Mouse (Mus musculus) limb, embryonic 13.5 days (tissue): ENCODE measurements around the gene Lrr1. TPM values are rescaled to one million over a fixed set of nuclear protein-coding genes. Genes with fewer than 3 reads are reported as not detected.

Experiments
- ATAC-seq: fragments of 200-750 bp; cut with Nextera tagmentation; 2 replicates; pipeline ENCODE4 v1.8.0; 2017; ENCODE audit warnings: low read depth, moderate number of reproducible peaks, moderate TSS enrichment; ENCODE audit not compliant: low FRiP score
- H3K27ac ChIP-seq: fragments of 300-500 bp; sonication (generic); 2 replicates; pipeline ENCODE4 v1.5.1; 2015; ENCODE audit warnings: inconsistent platforms, mild to moderate bottlenecking, moderate library complexity
- H3K27me3 ChIP-seq: fragments of 300-500 bp; sonication (generic); 2 replicates; pipeline ENCODE4 v1.6.1; 2015; ENCODE audit warnings: mild to moderate bottlenecking, inconsistent platforms
- H3K36me3 ChIP-seq: fragments of 300-500 bp; sonication (generic); 2 replicates; pipeline ENCODE4 v1.6.1; 2015; ENCODE audit warnings: inconsistent platforms, mild to moderate bottlenecking, moderate library complexity
- H3K4me1 ChIP-seq: fragments of 300-500 bp; sonication (generic); 2 replicates; pipeline ENCODE4 v1.6.1; 2015; ENCODE audit warnings: inconsistent platforms
- H3K4me2 ChIP-seq: fragments of 300-500 bp; sonication (generic); replicated peaks from 2 replicates; pipeline ENCODE4 v1.6.1; 2015; ENCODE audit warnings: inconsistent platforms, mild to moderate bottlenecking, moderate library complexity
- H3K4me3 ChIP-seq: fragments of 300-500 bp; sonication (generic); 2 replicates; pipeline ENCODE4 v1.5.1; 2015; ENCODE audit warnings: moderate library complexity, mild to moderate bottlenecking, inconsistent platforms
- H3K9ac ChIP-seq: fragments of 300-500 bp; sonication (generic); 2 replicates; pipeline ENCODE4 v1.6.1; 2015; ENCODE audit warnings: mild to moderate bottlenecking, inconsistent platforms
- H3K9me3 ChIP-seq: fragments of 300-500 bp; sonication (generic); 2 replicates; pipeline ENCODE4 v1.6.1; 2016; ENCODE audit warnings: inconsistent platforms
- WGBS: fragments of 180-500 bp; shearing (Covaris S2); methylation state at CpG from one replicate; pipeline ENCODE4 v1.1.7; 2015; 5-methylcytosine and 5-hydroxymethylcytosine counted together
- polyA plus RNA-seq: library from polyadenylated mRNA; unstranded; fragments of >200 nt; fragmentation: Nextera tagmentation; extraction: Ambion mirVana; gene quantifications from 2 replicates; pipeline ENCODE4 v1.2.1, GENCODE M21; 2015

The Lrr1 gene
- polyA plus RNA-seq, 1 experiment from 2014 or later, result 22.6 TPM

DNA sequence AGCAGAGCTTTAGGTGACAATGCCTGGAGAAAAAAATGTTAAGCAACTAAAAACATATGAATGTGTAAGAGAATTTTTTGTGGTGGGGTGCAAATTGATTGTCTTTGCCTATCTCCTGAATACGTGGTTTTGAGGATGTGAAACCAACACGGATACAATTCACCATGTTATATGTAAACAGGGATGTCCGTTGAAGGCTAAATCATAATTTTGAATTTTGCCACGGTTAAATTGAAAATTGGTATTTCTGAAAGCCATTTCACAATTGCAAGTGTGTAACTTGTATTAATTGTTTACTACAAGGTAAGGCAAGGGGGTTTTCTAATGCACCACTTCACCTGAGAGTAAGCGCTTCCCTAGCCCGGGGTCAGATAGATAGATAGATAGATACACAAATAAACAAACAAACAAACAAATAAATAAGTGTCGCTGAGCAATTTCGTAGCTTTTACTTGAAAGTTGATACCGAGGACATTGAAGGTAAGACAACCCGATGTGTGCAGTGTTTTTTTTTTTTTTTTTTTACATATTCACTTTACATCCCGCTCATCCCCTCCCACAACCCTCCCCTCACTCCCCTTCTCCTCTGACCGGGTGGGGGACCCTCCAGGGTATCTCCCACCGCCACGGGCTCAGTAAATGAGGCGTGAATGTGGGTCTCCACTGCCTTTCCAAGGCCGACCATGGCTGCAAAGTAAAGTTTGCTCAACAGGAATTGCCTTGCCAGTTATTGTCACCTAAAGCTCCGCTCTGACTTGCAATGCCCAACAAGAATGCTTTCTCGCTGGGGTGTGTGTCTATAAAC is 756 bp upstream of the Lrr1 start:
- 10% methylated on average over 18 of the region's 18 CpGs for WGBS
- Histone ChIP-seq H3K9ac (peak overlapping the region; percentile 74), H3K4me1 (peaks cover 17% of the 10 kb centered on the region), H3K4me3 (peak overlapping the region; percentile 86), H3K27me3 (no peaks in the 10 kb centered on the region), H3K4me2 (peak overlapping the region; percentile 94), H3K9me3 (no peaks in the 10 kb centered on the region), H3K36me3 (peaks cover 4% of the 10 kb centered on the region), H3K27ac (peak overlapping the region; percentile 70; the same call in 1 of the 2 replicates)
- peak; percentile 24; the same call in 1 of the 2 replicates for ATAC-seq

DNA sequence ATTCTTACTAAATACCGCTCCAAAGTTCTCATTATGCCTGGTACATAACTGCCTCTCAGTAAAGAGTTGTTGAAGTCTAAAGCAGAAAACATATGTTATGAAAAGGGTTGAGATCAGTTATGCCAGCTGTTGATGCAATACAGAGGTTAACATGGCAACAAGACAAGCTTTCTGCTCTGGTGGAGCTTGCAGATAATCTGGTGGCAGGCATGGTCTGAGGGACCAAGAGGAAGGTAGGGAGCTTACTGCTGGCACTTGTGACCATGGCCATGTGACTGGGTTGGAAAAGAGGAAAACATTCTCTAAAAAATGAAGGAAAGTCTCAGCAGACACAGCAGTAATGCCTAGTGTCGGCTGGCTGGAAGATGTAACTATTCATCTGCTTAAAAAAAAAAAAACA is 2.7 kb downstream of the Lrr1 start:
- Histone ChIP-seq H3K4me3 (no peak overlapping the region), H3K9me3 (no peaks in the 10 kb centered on the region), H3K4me1 (peaks cover 17% of the 10 kb centered on the region), H3K9ac (no peak overlapping the region), H3K27me3 (no peaks in the 10 kb centered on the region), H3K27ac (no peak overlapping the region), H3K36me3 (peaks cover 20% of the 10 kb centered on the region), H3K4me2 (no peak overlapping the region)
- WGBS, result 85% methylated on average over 2 of the region's 2 CpGs
- no peak for ATAC-seq

DNA sequence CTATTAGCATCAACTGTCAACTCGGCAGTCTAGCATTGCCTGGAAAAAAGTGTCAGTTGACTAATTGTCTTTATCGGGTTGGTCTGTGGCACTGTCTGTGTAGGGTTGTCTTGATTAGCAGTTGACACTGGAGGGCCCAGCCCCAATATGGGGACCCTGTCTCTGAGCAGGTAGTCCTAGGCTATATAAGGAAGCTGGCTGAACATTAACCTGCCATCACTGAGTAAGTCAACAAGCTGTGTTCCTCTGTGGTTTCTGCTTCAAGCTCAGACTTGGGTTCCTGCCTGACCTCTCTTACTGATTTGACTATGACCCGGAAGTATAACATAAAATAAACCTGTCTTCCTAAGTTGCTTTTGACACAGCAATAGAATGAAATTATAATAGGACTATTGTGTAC is 7.4 kb downstream of the Lrr1 start:
- no peak overlapping the region for H3K9ac ChIP-seq
- WGBS, result 94% methylated on average over 3 of the region's 3 CpGs
- peaks cover 26% of the 10 kb centered on the region for H3K36me3 ChIP-seq
- no peak overlapping the region for H3K4me3 ChIP-seq
- no peak overlapping the region for H3K27ac ChIP-seq
- H3K27me3 ChIP-seq, result no peaks in the 10 kb centered on the region
- no peaks in the 10 kb centered on the region for H3K9me3 ChIP-seq
- H3K4me2 ChIP-seq, result no peak overlapping the region
- H3K4me1 ChIP-seq, result no peaks in the 10 kb centered on the region
- ATAC-seq, result no peak

DNA sequence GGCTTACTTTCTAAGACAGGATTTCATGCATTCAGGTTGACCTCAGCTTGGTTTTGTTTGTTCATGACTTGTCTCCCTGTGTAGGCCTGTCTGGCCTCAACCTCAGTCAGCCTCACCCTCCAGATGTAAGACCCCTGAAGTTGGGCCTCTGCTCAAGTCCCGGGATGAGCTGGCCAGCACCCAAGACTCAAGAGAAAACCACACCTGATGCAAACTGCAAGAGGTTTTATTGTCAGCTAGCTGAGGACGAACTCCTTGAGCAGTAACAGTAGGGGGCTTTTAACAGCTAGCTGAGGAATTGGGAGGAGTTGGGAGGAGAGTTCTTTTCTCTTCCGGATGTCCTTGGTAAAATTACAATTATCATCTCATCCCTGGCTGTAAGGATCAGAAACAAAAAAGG is 8.9 kb downstream of the Lrr1 start:
- WGBS, result 78% methylated on average over 3 of the region's 3 CpGs

DNA sequence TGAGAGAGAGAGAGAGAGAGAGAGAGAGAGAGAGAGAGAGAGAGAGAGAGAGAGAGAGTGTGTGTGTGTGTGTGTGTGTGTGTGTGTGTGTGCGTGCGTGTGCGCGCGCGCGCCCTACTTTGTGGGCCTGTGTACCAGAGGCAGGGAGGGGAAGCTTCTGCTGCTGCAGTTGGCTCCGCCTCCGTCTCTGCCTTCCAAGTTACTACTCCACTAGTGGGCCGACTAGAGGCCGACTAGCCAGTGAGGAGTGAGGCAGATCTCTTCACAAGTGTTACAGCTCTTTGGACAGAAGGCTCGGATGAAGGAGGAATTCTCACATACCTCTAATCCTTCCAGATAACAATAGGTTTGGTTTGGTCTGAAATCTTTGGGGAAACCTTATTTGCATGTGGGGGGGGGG is 10.8 kb downstream of the Lrr1 start:
- no peaks in the 10 kb centered on the region for H3K27me3 ChIP-seq
- no peaks in the 10 kb centered on the region for H3K4me1 ChIP-seq
- H3K9me3 ChIP-seq, result no peaks in the 10 kb centered on the region
- no peak overlapping the region for H3K27ac ChIP-seq
- peaks cover 34% of the 10 kb centered on the region for H3K36me3 ChIP-seq
- H3K4me3 ChIP-seq, result no peak overlapping the region
- H3K9ac ChIP-seq, result no peak overlapping the region
- WGBS, result 57% methylated on average over 5 of the region's 12 CpGs
- no peak for ATAC-seq
- no peak overlapping the region for H3K4me2 ChIP-seq

More for the DNA sequence above, 8.9 kb downstream of the Lrr1 start:
- Histone ChIP-seq H3K4me3 (no peak overlapping the region), H3K9ac (no peak overlapping the region), H3K27me3 (no peaks in the 10 kb centered on the region), H3K36me3 (peaks cover 35% of the 10 kb centered on the region), H3K4me1 (no peaks in the 10 kb centered on the region), H3K9me3 (no peaks in the 10 kb centered on the region), H3K27ac (no peak overlapping the region), H3K4me2 (no peak overlapping the region)
- no peak for ATAC-seq

GRCm38 (mm10) chr12:69181800-69182199 is 13.2 kb downstream of the Lrr1 start:
- H3K4me1 ChIP-seq, result peaks cover 13% of the 10 kb centered on the region
- 88% methylated on average over 4 of the region's 4 CpGs for WGBS
- H3K27ac ChIP-seq, result no peak overlapping the region
- H3K4me2 ChIP-seq, result no peak overlapping the region
- no peak for ATAC-seq
- H3K9ac ChIP-seq, result no peak overlapping the region
- peaks cover 19% of the 10 kb centered on the region for H3K36me3 ChIP-seq
- H3K4me3 ChIP-seq, result no peak overlapping the region
- no peaks in the 10 kb centered on the region for H3K27me3 ChIP-seq
- no peaks in the 10 kb centered on the region for H3K9me3 ChIP-seq

- whole genome bisulfite sequencing, result under 1% methylated on average over 84 of the region's 84 CpGs
- H3K4me2 ChIP-seq, result peak within 1 kb of the TSS; percentile 95
- H3K9me3 ChIP-seq, result no peaks in the 10 kb centered on the region
- no peaks in the 10 kb centered on the region for H3K27me3 ChIP-seq
- H3K4me1 ChIP-seq, result peaks cover 19% of the 10 kb centered on the region
- H3K4me3 ChIP-seq, result peak within 1 kb of the TSS; percentile 87
- peaks cover 32% of the 10 kb centered on the region for H3K36me3 ChIP-seq
- peak within 1 kb of the TSS; percentile 88 for H3K27ac ChIP-seq
- peak within 1 kb of the TSS; percentile 94 for H3K9ac ChIP-seq
- ATAC-seq, result peak; percentile 99
Observed at GRCm38 (mm10) chr12:69183583-69184308, 15.1 kb downstream of the Lrr1 start, which contains the start of the genes Rpl36al and Mgat2. Rpl36al (minus strand) TSS chr12:69184083. Mgat2 (plus strand) TSS chr12:69184157.

DNA sequence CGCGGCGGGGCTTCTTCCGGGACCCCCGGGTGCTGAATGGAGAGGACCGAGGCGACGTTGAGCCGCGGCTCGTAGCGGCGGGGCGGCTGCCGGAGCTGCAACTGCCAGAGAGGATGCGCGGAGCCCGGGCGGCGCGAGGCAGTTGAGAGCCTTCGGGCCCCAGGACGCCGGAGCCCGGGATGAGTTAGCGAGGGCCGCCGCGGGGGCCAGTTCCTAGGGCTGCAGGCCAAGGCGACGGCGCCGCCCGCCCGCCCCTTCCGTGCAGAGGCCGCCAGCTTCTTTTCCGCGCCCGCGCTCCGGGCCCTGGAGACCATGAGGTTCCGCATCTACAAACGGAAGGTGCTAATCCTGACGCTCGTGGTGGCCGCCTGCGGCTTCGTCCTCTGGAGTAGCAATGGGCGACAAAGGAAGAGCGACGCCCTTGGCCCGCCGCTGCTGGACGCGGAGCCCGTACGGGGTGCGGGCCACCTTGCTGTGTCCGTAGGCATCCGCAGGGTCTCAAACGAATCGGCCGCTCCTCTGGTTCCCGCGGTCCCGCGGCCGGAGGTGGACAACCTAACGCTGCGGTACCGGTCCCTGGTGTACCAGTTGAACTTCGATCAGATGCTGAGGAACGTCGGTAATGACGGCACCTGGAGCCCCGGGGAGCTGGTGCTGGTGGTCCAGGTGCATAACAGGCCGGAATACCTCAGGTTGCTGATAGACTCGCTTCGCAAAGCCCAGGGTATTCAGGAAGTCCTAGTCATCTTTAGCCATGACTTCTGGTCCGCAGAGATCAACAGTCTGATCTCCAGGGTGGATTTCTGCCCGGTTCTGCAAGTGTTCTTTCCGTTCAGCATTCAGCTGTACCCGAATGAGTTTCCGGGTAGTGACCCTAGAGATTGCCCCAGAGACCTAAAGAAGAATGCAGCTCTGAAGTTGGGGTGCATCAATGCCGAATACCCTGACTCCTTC is 16.0 kb downstream of the Lrr1 start:
- 2% methylated on average over 85 of the region's 86 CpGs for WGBS
- Histone ChIP-seq H3K4me1 (peaks cover 19% of the 10 kb centered on the region), H3K36me3 (peaks cover 39% of the 10 kb centered on the region), H3K27ac (peak overlapping the region; percentile 88), H3K4me3 (peak overlapping the region; percentile 87), H3K9ac (peak overlapping the region; percentile 94), H3K9me3 (no peaks in the 10 kb centered on the region), H3K27me3 (no peaks in the 10 kb centered on the region), H3K4me2 (peak overlapping the region; percentile 95)
- peak; percentile 49 for ATAC-seq

DNA sequence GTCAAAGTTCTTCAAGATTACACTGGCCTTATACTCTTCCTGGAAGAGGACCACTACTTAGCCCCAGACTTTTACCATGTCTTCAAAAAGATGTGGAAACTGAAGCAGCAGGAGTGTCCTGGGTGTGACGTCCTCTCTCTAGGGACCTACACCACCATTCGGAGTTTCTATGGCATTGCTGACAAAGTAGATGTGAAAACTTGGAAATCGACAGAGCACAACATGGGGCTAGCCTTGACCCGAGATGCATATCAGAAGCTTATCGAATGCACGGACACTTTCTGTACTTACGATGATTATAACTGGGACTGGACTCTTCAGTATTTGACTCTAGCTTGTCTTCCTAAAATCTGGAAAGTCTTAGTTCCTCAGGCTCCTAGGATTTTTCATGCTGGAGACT is 16.8 kb downstream of the Lrr1 start:
- peaks cover 19% of the 10 kb centered on the region for H3K4me1 ChIP-seq
- peak overlapping the region; percentile 87 for H3K4me3 ChIP-seq
- H3K9ac ChIP-seq, result peak overlapping the region; percentile 94
- no peaks in the 10 kb centered on the region for H3K27me3 ChIP-seq
- 82% methylated on average over 7 of the region's 7 CpGs for WGBS
- H3K36me3 ChIP-seq, result peaks cover 47% of the 10 kb centered on the region
- no peaks in the 10 kb centered on the region for H3K9me3 ChIP-seq
- no peak overlapping the region for H3K27ac ChIP-seq
- peak overlapping the region; percentile 95 for H3K4me2 ChIP-seq
- ATAC-seq, result no peak

DNA sequence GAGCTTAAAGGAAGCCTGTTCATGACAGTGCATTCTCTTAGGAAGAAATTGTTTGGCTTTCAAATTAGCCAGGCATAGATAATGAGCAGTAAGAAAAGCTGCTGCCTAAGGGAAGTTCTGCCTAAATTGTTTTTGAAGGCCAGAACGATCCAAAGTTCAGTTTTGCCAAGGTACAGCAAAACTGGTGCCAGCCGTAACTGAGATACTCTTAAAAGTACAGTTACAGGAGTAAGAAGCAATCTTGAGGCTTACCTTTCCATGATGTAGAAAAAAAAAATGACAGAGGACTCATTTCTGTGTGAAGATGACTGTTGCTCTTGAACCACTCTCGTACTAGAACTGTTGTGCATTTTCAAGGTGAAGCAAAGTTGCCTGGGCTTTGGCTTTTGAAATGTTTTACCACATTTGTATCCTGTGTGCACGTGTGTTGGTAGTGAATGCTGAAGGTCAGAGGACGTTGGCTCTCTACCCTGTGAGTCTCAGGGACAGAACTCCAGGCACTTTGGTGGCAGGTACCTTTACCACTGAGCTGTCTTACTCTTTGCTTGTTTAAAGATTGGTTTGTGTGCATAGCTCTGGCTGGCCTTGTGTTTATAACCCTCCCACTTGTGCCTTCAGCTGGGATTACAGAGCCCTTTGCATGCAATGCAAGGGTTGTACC is 18.3 kb downstream of the Lrr1 start:
- H3K27me3 ChIP-seq, result no peaks in the 10 kb centered on the region
- peaks cover 19% of the 10 kb centered on the region for H3K4me1 ChIP-seq
- no peak overlapping the region; the same call in 1 of the 2 replicates for H3K4me2 ChIP-seq
- peaks cover 50% of the 10 kb centered on the region for H3K36me3 ChIP-seq
- no peak for ATAC-seq
- H3K9me3 ChIP-seq, result no peaks in the 10 kb centered on the region
- WGBS, result 68% methylated on average over 5 of the region's 5 CpGs
- H3K4me3 ChIP-seq, result no peak overlapping the region
- H3K9ac ChIP-seq, result no peak overlapping the region
- no peak overlapping the region for H3K27ac ChIP-seq

DNA sequence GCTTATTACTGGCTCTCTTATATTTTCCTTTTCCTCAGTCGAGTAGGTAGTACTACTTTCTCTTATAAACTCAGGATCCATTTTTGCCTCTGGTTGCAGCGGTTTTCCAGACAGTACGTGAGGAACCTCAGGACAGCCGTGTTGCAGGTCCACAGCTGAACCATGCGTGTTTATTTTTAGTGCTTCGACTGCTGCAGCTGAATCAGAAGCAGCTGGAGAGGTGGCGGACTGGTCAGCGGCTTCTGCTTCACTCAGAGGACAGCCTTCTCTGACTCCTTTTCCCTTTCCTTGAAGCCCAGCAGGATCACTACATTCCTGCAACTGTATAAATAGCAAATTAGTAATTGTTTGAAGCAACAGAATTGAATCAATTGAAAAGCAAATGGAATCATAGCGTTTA is 21.5 kb downstream of the Lrr1 start:
- Histone ChIP-seq H3K27me3 (no peaks in the 10 kb centered on the region), H3K4me2 (no peak overlapping the region), H3K9ac (no peak overlapping the region), H3K4me1 (peaks cover 16% of the 10 kb centered on the region), H3K4me3 (no peak overlapping the region), H3K36me3 (peaks cover 48% of the 10 kb centered on the region), H3K27ac (no peak overlapping the region), H3K9me3 (no peaks in the 10 kb centered on the region)
- 89% methylated on average over 9 of the region's 9 CpGs for WGBS
- no peak for ATAC-seq
